Mouse (Mus musculus) left cerebral cortex, postnatal 4 days (tissue): ENCODE measurements around the gene Hrk. TPM values are rescaled to one million over a fixed set of nuclear protein-coding genes. Genes with fewer than 3 reads are reported as not detected.

Source experiments
- DNase-seq: peaks from one replicate; pipeline ENCODE4 v3.0.0-alpha.2; 2022
- intact Hi-C: fragments of 180-260 bp; cut with DNase I; formaldehyde crosslinking; loops from one replicate; pipeline ENCODE4 v1.15.1; 2025
- total RNA-seq, 2 experiments: library from RNA; stranded (reverse); gene quantifications; 2 replicates each; pipeline ENCODE4 v1.2.3; 2021

Gene Hrk
- 10 to 100 TPM; 15.8 to 20.7 TPM for total RNA-seq

DNA sequence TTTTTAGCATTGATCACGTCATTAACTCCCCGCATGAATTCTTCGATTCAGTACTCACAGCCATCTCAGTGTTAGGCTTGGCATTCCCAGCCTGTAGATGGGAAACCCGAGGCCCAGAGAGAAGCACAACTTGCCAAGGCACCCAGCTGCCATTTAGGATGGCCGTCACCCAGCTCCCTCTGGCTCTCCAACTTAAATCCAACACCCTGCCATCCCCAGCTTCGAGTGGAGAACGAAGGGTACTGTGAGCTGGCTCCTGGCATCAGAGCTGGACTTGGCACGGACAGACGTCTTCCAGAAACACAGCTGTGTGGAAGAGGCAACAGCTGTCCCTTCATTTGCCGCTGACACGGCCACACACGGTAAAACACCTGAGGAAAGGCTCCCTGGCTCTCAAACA is at the start of gene Hrk:
Gene Hrk (plus strand): TSS at position 68 of the 400 bp plus-strand sequence.
- peak; percentile 68 for DNase-seq
- intact Hi-C loops = no loop called here

GRCm38 (mm10) chr5:118118351-118118750 is 46.1 kb upstream of the Hrk start:
- intact Hi-C loops = no loop called here
- DNase-seq = no peak

- no peak for DNase-seq
- intact Hi-C loops = no loop called here
Measured at GRCm38 (mm10) chr5:118118922-118119321, 45.5 kb upstream of the Hrk start.

DNA sequence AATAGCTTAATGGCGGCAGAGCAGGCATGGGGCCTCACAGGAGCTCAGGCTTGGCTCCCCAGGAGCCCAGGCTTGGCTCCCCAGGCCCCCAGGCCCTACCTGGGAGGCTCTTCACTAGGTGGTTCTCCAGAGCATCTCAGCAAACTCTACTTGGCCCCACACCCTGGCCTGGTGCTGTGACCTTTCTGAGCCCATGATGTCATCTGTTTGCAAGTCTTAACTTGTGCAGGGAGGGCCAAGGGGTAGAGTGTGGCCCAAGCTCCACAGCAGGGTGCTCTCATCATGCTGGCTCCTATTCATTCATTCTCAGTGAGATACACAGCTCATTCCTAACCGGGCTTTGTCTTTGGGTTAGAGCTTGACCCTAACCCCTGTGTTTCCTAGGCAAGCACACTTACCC is 43.8 kb upstream of the Hrk start:
- no peak for DNase-seq
- intact Hi-C loops = no loop called here

GRCm38 (mm10) chr5:118121928-118122327 is 42.5 kb upstream of the Hrk start:
- DNase-seq = no peak
- intact Hi-C loops = no loop called here

DNA sequence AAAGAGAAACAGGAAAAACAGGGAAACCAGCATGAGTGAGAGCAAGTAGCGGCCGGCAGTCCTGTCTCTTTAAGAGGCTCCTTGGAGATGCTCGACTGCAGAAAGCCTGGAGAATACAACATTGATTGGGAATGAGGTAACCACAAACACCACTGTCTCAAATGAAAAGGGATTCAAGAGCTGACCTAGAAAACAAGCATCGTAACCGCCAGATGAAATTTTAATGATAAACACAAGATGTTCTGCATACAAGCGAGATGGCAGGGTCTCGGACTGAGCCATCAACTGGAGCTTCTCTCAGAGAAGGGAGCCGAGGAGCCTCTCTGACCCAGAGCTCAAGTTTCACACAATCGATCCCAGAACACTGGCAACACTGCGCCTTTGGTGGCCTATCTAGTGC is 41.4 kb upstream of the Hrk start:
- intact Hi-C loops = no loop called here
- no peak for DNase-seq

- DNase-seq = no peak
- intact Hi-C loops = no loop called here
Measured at GRCm38 (mm10) chr5:118126671-118127070, 37.8 kb upstream of the Hrk start.

DNA sequence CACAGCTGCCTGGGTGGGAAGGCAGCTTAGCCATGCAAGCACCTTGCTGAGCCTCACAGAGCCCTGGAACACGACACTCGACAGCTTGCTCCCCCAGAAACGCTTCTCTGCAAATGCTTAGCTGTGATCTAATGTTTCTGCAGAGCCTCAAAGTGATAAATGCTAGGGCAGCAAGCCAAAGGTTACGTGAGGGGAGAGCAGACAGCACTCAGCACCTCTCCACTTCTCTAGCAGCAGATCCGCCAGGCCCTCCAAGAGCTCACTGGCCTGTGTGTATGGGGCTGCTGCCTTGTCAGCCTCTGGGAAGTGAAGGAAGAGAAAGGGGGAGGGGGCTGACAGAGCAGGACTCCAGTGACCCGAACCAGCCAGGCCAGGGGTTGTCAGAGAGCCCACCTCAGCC is 36.2 kb upstream of the Hrk start:
- DNase-seq = no peak
- intact Hi-C loops = no loop called here

DNA sequence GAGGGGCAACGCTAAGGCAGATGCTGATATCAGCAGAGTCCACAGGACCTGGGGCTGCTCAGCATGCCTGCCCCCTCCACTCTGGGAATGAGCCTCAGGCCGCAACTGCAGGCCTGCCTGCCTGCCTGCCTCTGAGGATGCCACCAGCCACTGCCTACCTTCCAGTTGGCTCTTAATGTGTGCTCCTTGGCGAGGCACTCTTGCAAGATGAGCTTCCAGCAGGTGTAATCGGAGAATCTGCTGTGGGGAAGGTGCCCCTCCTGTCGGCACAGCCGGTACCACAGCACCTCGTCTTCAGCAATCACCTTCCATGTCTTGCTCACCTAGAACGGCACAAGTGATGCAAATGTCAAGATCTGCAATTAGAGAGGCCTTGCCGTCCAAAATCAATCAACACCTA is 35.8 kb upstream of the Hrk start:
- intact Hi-C loops = no loop called here
- DNase-seq = no peak

DNA sequence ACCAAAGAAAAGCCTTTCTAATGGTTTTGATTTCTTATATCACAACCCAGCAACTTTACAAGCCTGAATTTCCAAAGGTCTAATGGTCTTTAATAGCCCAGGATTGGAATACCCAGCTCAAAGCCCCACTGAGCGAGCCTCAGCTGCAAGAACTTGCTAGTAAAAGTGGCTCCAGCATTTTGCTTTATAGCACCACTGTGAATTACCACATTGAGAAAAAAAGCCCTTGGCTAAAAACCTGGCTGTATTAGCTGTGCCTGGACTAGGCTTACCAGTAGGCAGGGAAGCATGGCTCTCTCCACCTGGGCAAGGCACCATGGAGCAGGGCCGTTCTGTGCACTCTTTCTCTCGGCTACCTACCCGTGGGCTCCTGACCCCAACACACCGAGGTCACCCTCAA is 28.1 kb upstream of the Hrk start:
- no peak for DNase-seq
- intact Hi-C loops = no loop called here

DNA sequence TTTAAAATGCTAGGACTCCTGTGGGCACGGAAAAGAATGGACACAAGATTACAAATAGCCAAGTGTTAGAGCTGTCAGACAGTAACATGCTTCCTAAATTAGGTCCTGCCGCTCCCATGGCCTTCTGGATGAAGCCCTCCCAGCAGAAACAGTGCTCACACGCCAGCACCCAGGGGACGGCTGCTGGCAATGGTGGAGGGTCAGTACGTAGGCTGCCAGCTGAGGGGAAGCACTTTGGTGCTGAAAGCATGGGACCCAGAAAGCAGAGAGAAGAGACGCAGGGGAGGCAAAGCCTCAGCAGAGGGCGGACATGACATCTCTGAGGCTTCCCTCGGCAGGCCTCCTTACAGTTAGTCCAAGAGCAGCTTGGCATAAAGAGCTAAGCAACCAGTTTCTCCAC is 24.8 kb upstream of the Hrk start:
- intact Hi-C loops = no loop called here
- no peak for DNase-seq

GRCm38 (mm10) chr5:118142471-118142870 is 22.0 kb upstream of the Hrk start:
- no peak for DNase-seq
- intact Hi-C loops = no loop called here

GRCm38 (mm10) chr5:118143211-118144026 is 21.0 kb upstream of the Hrk start:
- DNase-seq = no peak

DNA sequence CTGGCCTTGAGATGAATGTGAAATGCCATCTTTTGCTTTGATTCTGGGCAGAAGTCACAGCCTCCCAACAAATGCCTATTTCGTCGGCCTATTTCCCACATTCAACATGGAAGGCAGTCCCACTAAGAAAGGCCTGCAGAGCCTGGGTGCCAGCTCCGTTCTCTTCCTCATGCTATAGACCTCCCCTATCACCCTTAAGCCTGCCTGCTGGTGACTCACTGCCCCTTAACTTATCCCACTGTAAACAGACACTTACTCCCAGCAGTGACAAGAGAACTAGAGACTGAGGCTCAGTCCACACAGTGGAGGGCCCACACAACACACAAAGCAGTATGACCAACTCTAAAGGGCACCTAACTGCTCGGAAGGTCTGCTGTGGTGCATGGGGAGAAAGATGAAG is 20.1 kb upstream of the Hrk start:
- intact Hi-C loops = no loop called here

More at GRCm38 (mm10) chr5:118143211-118144026, 21.0 kb upstream of the Hrk start:
- intact Hi-C loops = no loop called here

GRCm38 (mm10) chr5:118144770-118145169 is 19.7 kb upstream of the Hrk start:
- DNase-seq = no peak
- intact Hi-C loops = no loop called here

More for the DNA sequence above, 20.1 kb upstream of the Hrk start:
- no peak for DNase-seq

DNA sequence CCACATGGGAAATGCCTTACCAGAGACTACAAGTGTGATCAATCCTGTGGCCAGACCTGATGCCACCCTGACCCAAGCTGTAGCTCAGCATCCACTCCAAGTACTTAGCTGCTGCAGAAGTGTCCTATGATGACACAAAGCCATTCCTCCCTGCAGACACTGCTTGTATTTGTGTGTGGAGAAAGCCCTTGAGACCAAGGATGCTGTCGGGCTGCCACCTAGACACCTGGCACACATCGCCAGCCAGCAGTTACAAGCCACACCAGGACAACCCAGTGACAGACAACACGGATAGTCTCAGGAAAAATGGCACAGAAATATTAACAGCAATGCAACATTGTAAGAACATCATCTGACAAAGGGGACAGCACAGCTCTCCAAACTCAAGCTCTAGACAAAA is 19.0 kb upstream of the Hrk start:
- no peak for DNase-seq
- intact Hi-C loops = no loop called here

GRCm38 (mm10) chr5:118145999-118146679 is 18.3 kb upstream of the Hrk start:
- no peak for DNase-seq
- intact Hi-C loops = no loop called here

- DNase-seq = no peak
- intact Hi-C loops = no loop called here
Measured at GRCm38 (mm10) chr5:118147264-118147663, 17.2 kb upstream of the Hrk start.

- intact Hi-C loops = no loop called here
- no peak for DNase-seq
Measured at GRCm38 (mm10) chr5:118149711-118150110, 14.7 kb upstream of the Hrk start.

DNA sequence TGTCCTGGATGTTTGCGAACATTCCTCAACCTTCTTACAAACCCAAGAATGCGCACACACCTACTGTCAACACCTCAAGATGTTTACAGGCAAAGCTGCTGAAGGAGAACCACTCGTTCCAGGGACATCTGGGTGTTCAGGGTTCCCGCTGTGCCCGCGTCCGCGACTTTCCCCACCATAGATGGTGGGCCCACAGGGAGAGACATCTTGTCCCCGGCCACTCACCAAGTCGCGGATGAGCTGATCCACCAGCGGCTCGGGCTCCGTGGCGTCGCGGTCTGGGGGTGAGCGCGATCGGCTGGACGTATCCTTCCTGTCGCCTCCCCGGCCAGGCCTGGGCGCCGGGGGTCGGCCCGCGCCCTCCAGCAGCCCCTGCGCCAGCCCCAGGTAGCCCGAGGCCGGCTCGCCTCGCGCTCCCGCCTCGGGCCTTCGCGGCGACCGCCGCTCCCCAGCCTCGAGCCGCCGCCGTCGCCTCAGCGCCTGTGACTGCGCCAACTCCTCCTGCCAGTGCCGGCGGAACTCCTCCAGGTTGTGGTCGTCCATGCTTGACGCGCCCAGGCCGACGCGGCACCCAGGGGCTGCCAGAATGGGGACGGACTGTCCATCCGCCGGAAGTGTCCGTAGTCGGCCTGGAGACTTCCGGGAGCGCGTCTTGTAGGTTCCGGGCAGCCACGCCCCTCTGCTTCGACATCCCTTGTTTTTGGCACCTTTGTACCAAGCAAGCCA is 9.4 kb upstream of the Hrk start, which contains the start of gene Fbxw8:
Gene Fbxw8 (minus strand): TSS at position 626 of the 726 bp plus-strand sequence.
- intact Hi-C loops = no loop called here
- peak; percentile 91 for DNase-seq

GRCm38 (mm10) chr5:118155565-118155947 is 8.9 kb upstream of the Hrk start:
- DNase-seq = no peak
- intact Hi-C loops = no loop called here

GRCm38 (mm10) chr5:118156976-118157375 is 7.5 kb upstream of the Hrk start:
- intact Hi-C loops = no loop called here

More at GRCm38 (mm10) chr5:118156976-118157375, 7.5 kb upstream of the Hrk start:
- no peak for DNase-seq
